Mouse (Mus musculus) cerebellum, adult 11-12 months (tissue): Measurements from ENCODE around the gene Ttc9.

ENCODE experiments used
- DNase-seq: peaks from one replicate; pipeline ENCODE4 v3.0.0; 2022

The Ttc9 gene

GRCm38 (mm10) chr12:81630915-81631660 is at the start of gene Ttc9:
Gene Ttc9, plus strand, starts transcription at chr12:81631249.
- peak; percentile 73 for DNase-seq

GRCm38 (mm10) chr12:81594902-81595671 is 36.0 kb upstream of the Ttc9 start, which contains the start of gene Med6:
Gene Med6, minus strand, starts transcription at chr12:81595008.
- peak; percentile 94 for DNase-seq

DNA sequence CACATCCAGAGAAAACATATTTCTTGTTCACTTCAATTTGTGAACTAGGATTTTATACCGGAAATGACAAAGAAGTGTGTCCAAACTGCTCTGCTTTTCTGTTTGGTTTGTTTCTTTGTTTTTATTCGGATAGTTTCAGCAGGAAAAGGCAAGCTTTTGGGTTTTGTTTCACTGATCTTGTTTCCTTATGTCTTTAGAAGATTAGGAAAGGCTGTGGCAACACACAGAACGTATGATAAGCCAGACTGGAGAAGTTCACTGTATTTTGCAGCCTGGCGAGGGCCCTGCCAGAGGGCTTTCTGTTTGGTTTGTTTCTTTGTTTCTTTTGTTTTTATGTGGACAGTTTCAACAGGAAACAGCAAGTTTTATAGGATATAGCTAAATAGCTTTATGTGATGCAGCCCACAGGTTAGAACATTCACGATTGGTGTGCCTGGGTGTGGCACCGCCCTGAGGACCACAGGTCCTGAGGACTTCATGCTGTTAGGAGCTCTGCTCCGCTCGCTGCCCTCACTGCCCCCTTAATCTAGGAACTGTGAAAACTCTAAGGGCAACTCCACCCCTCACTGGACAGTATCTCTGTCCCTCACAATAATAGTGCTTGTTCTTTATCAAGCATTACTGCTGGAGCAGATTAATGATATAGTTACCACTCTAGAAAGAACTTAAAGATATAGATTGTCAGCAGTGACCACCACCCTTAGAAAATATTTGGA is 34.3 kb upstream of the Ttc9 start:
- DNase-seq: no peak

- no peak for DNase-seq
Observed at GRCm38 (mm10) chr12:81604995-81605784, 25.9 kb upstream of the Ttc9 start.

GRCm38 (mm10) chr12:81609445-81609844 is 21.6 kb upstream of the Ttc9 start:
- no peak for DNase-seq

GRCm38 (mm10) chr12:81615807-81616206 is 15.2 kb upstream of the Ttc9 start:
- no peak for DNase-seq

DNA sequence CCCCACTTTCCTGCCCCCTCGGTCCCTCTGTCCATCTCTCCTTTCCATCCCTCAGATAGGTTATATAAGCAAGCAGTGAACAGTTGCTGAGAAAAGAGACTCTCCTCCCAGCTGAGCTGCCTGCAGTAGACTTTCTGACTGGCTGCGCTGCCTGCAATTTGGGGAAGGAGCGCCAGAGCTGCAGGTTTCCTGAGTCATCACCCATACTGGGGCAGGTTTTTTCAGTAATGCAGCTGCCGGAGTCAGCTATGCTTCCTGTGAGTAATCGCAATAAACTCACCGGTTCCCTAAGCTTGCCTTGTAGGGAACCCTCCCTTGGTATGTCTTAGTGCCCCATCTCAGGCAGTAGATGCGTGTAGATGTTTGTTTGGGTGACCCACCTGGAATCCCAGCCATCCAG is 14.1 kb upstream of the Ttc9 start:
- DNase-seq: no peak

GRCm38 (mm10) chr12:81619302-81619701 is 11.7 kb upstream of the Ttc9 start:
- peak; percentile 81 for DNase-seq

- no peak for DNase-seq
Observed at GRCm38 (mm10) chr12:81623377-81623776, 7.7 kb upstream of the Ttc9 start.

GRCm38 (mm10) chr12:81626226-81626861 is 4.7 kb upstream of the Ttc9 start:
- DNase-seq: peak; percentile 68

DNA sequence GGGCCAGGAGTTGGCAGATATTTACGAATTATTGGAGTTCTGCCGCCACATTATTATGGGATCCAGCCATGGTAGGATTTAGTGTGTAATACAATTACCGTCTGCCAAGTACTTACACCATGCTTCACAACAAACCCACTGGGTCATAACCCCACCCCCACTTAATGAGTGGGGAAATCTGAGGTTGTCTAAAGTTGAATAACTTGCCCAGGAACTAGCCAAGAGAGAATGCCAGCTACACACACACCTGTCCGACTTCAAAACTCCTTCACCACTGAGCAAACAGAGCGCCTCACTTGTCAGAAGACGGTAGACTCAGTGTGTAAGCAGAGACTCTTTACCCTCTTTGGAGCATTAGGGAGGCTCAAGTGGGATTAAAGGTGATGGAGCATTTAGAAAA is 3.6 kb upstream of the Ttc9 start:
- no peak for DNase-seq

DNA sequence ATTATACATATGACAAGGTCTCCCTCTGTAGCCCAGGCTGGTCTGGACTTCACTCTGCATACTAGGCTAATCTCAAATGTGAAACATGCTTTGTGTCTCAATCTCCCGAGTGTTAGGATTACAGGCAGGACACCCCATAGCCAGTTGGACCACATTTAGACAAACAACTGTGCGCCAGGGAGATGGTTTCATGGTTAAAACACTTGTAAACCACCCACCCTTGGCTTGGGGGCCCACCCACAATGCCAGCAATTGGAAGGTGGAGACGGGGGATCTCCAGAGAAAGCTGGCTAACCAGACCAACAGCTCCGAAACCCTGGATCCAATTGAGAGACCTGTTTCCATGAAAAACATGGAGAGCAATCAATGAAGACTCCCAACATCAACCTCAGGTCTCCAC is 3.0 kb upstream of the Ttc9 start:
- DNase-seq: no peak

GRCm38 (mm10) chr12:81630520-81630914 is 532 bp upstream of the Ttc9 start:
- peak; percentile 83 for DNase-seq

GRCm38 (mm10) chr12:81631661-81632401 is 782 bp downstream of the Ttc9 start:
- DNase-seq: peak; percentile 66

DNA sequence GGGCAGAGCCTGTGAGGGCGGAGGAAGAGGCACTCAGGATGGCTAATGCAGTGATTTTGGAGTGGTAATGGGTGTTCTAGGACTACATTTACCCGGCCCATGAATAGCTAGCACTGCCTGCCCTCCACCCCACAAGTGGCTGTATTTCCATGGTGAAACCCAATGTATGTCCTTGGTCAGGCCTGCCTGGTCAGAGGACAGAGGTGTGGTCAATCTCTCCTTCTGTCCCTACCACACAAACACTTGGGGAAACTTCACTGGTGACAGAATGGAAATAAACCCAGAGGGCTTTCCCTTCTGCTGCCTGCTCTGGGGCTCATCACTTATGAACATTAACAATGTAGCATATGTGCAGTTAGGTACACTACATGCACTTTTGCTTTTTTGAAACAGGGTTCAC is 2.2 kb downstream of the Ttc9 start:
- no peak for DNase-seq

DNA sequence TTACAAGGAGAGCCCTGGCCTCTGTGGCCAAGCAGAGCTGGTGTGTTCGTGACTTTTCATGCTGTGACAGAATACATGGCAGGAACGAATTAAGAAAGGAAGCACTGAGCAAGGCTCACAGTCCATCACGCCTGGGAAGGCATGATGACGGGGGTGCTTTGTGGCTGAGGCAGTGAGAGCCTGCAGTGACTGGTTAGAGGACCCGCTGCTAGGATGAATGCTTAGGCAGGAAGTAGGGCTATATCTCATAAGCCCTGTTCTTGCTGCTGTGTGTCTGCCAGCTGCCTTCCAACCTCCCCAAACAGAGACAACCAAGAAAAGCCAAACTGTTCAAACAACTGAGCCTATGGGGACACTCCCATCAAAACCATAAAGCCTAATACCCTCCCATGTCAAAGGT is 9.6 kb downstream of the Ttc9 start:
- no peak for DNase-seq

DNA sequence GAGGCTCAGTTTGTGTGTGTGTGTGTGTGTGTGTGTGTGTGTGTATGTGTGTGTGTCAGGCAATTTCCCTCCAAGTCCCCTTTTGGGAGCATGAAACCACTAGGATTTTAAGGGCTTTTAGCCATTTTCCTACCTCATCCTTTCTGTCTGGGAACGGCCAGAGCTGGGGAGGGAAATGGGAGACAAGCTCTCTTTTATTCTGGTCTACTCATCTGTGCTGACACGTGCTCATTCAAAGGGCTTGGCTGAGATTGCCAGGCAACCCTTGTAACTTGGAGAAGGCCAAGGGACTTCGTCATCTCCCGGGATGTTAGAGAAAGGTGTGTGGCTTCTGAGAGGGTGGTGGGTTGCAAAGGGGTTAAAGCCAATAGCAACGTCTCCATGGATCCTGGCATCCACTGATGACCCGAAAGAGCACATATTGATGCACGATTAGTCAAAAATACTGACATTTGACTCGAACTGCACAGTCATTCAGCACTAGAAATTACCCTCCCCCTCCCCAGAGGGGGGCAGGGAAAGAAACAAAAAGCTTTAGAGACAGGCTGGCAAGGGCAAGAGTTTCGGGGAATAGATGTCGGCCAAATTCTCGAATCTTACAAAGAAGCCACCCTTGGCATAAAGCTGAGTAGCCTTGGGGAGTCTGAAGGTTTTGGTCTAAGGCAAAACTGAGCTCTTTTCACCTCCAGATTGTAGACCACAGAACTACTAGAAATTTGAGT is 11.5 kb downstream of the Ttc9 start:
- peak; percentile 29 for DNase-seq

GRCm38 (mm10) chr12:81646811-81647210 is 15.8 kb downstream of the Ttc9 start:
- no peak for DNase-seq

- peak; percentile 48 for DNase-seq
Observed at GRCm38 (mm10) chr12:81653344-81653743, 22.3 kb downstream of the Ttc9 start.

- DNase-seq: peak; percentile 48
Observed at GRCm38 (mm10) chr12:81657321-81657720, 26.3 kb downstream of the Ttc9 start.

- no peak for DNase-seq
Observed at GRCm38 (mm10) chr12:81658086-81658485, 27.0 kb downstream of the Ttc9 start.
